Mouse (Mus musculus): ENCODE results near the gene Spg20. TPM values are rescaled to one million over a fixed set of nuclear protein-coding genes. Genes with fewer than 3 reads are reported as not detected.

The Spg20 gene
- total and polyA plus RNA-seq, 3 experiments: 18.5 to 23.3 TPM; not detected in 1

DNA sequence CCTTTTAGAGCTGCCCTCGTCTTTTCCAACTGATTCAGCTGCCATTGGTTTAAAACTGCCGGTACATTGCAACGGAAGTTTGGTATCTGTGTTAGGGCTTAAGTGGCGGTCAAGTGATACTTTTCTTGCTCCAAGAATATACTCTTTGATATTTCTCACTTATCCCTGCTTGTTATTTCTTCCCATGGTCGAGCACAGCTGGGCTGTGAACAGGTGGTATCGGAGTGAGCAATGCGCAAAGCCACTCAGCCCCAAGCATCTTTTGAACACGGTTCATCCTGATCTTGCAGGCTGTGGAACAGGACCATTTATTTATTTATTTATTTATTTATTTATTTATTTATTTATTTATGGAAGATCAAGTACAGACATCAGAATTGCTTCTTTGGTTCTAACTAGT, 32.3 kb upstream of the Spg20 start:
- H3K27ac ChIP-seq (ENCODE audit: control insufficient read depth, low read depth, low read length): no peak overlapping the region
- no peak for DNase-seq (ENCODE audit: low read depth, low spot score)
- H3K79me2 ChIP-seq (ENCODE audit: control insufficient read depth, insufficient read depth, low read length, poor library complexity): no peaks in the 10 kb centered on the region
- no peak overlapping the region for H3K4me3 ChIP-seq (ENCODE audit: control insufficient read depth in 1 of 2, insufficient read depth in 1 of 2, low read depth in 2 of 2, low read length in 2 of 2)
- no peak for TF ChIP-seq ETS1 (IDR thresholded peaks at IDR 0.05; ENCODE audit: low read depth, low read length)
- TF ChIP-seq E2F4 (IDR thresholded peaks at IDR 0.05; ENCODE audit: borderline replicate concordance, low read depth, low read length): no peak
- no peak for TF ChIP-seq JUND (IDR thresholded peaks at IDR 0.05; ENCODE audit: low read depth, low read length)
- TF ChIP-seq ZC3H11A (IDR thresholded peaks at IDR 0.05; ENCODE audit: low read depth, low read length): no peak
- no peak for TF ChIP-seq MAX (IDR thresholded peaks at IDR 0.05; ENCODE audit: low read length)
- no peak for TF ChIP-seq NELFE (IDR thresholded peaks at IDR 0.05; ENCODE audit: low read depth, low read length)
- TF ChIP-seq RCOR1 (IDR thresholded peaks at IDR 0.05; ENCODE audit: low read depth, low read length): no peak
- no peak for TF ChIP-seq CTCF (IDR thresholded peaks at IDR 0.05 in 2 of 3, conservative IDR thresholded peaks at IDR 0.05 in 1 of 3; ENCODE audit: control insufficient read depth in 1 of 3, insufficient read depth in 1 of 3, low read depth in 2 of 3, low read length in 3 of 3, poor library complexity in 1 of 3, severe bottlenecking in 1 of 3)
- TF ChIP-seq MXI1 (IDR thresholded peaks at IDR 0.05; ENCODE audit: low read depth, low read length): no peak
- TF ChIP-seq UBTF (IDR thresholded peaks at IDR 0.05; ENCODE audit: borderline replicate concordance, insufficient read depth, low read depth, low read length): no peak
- no peak for TF ChIP-seq GABPA (IDR thresholded peaks at IDR 0.05; ENCODE audit: low read depth, low read length)
- no peak for TF ChIP-seq MAZ (IDR thresholded peaks at IDR 0.05; ENCODE audit: low read depth, low read length)
- no peaks in the 10 kb centered on the region for H3K4me1 ChIP-seq (ENCODE audit: control insufficient read depth in 1 of 2, insufficient read depth in 2 of 2, low read length in 2 of 2)
- no peak overlapping the region for H3K9ac ChIP-seq (ENCODE audit: control insufficient read depth, low read depth, low read length, poor library complexity, severe bottlenecking)
- no peaks in the 10 kb centered on the region for H3K36me3 ChIP-seq (ENCODE audit: control insufficient read depth in 1 of 2, insufficient read depth in 2 of 2, low read length in 2 of 2)
- no peaks in the 10 kb centered on the region; a peak in 2 of 4 replicates for H3K27me3 ChIP-seq (ENCODE audit: control insufficient read depth in 1 of 2, insufficient read depth in 2 of 2, low read length in 2 of 2)
- no peaks in the 10 kb centered on the region for H3K9me3 ChIP-seq (replicated peaks; ENCODE audit: insufficient read depth, low read length)

DNA sequence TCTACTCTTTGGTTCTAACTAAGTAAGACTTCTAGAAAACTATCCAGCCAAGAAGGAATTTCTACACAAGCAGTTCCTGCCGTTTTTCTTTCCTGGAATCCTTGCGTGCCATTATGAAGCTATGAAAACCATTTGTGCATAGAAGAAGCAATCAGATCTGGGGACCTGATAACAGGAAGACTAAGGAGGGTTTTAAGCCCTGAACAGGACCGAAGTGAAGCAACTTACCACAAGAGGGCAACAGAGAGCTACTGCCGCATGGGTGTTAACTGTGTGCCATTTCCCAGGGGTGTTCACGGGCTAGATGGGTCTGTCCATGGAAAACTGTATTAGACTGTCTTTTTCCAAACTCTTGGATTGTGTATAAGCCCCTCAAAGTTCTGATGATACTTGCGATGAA, 31.9 kb upstream of the Spg20 start:
- H3K36me3 ChIP-seq (ENCODE audit: control insufficient read depth in 1 of 2, insufficient read depth in 2 of 2, low read length in 2 of 2): no peaks in the 10 kb centered on the region
- no peak overlapping the region for H3K9ac ChIP-seq (ENCODE audit: control insufficient read depth, low read depth, low read length, poor library complexity, severe bottlenecking)
- no peaks in the 10 kb centered on the region for H3K4me1 ChIP-seq (ENCODE audit: control insufficient read depth in 1 of 2, insufficient read depth in 2 of 2, low read length in 2 of 2)
- H3K9me3 ChIP-seq (replicated peaks; ENCODE audit: insufficient read depth, low read length): no peaks in the 10 kb centered on the region
- no peaks in the 10 kb centered on the region; a peak in 2 of 4 replicates for H3K27me3 ChIP-seq (ENCODE audit: control insufficient read depth in 1 of 2, insufficient read depth in 2 of 2, low read length in 2 of 2)
- H3K79me2 ChIP-seq (ENCODE audit: control insufficient read depth, insufficient read depth, low read length, poor library complexity): no peaks in the 10 kb centered on the region
- TF ChIP-seq MYC (IDR thresholded peaks at IDR 0.05; ENCODE audit: low read depth, low read length) (no peak), MXI1 (IDR thresholded peaks at IDR 0.05; ENCODE audit: low read depth, low read length) (no peak), CTCF (IDR thresholded peaks at IDR 0.05 in 2 of 3, conservative IDR thresholded peaks at IDR 0.05 in 1 of 3; ENCODE audit: control insufficient read depth in 1 of 3, insufficient read depth in 1 of 3, low read depth in 2 of 3, low read length in 3 of 3, poor library complexity in 1 of 3, severe bottlenecking in 1 of 3) (peak; percentile 74 to 97 (median 85)), GATA1 (IDR thresholded peaks at IDR 0.05; ENCODE audit: low read depth, low read length) (peak; percentile 95), SMC3 (IDR thresholded peaks at IDR 0.05; ENCODE audit: low read depth, low read length) (peak; percentile 82), RAD21 (IDR thresholded peaks at IDR 0.05; ENCODE audit: low read depth, low read length) (peak; percentile 61), ZC3H11A (IDR thresholded peaks at IDR 0.05; ENCODE audit: low read depth, low read length) (peak; percentile 36)
- H3K4me3 ChIP-seq (ENCODE audit: control insufficient read depth in 1 of 2, insufficient read depth in 1 of 2, low read depth in 2 of 2, low read length in 2 of 2): no peak overlapping the region
- DNase-seq (ENCODE audit: low read depth, low spot score): peak; percentile 72
- no peak overlapping the region for H3K27ac ChIP-seq (ENCODE audit: control insufficient read depth, low read depth, low read length)
